15 mouse cellular contexts compared by ENCODE assay signal in the genomic region with DNA sequence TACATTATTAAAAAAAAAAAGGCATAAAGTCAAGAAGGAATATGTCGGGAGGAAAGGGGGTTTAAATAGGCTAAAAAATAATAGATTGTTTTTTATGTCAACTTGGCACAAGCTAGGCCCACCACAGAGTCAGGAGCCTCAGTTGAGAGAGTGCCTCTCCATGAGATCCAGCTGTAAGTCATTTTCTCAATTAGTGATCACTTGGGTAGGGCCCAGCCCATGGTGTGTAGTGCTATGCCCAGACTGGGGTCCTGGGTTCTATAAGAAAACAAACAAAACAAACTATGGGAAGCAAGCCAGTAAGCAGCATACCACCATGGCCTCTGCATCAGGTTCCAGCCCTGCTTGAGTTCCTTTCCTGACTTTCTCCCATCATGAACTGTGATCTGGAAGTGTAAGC.
"Had no signal": no experiment of that assay in that cellular context is flagged by ENCODE, and none has a peak within 500 bp of the region (broad histone marks: within the 10 kb centered on the region; RNA-seq: fewer than 3 reads in every experiment).

No protein-coding gene starts in this region.

- H3K27me3 ChIP-seq: neural tube, embryonic 15.5 days; stomach, embryonic 15.5 days had no signal

- H3K9me3 ChIP-seq: neural tube, embryonic 15.5 days; stomach, embryonic 15.5 days had no signal

- H3K4me2 ChIP-seq: neural tube, embryonic 15.5 days; stomach, embryonic 15.5 days had no signal

- H3K36me3 ChIP-seq: neural tube, embryonic 15.5 days; stomach, embryonic 15.5 days had no signal

- DNase-seq: retina, postnatal 1 day; right cerebral cortex, adult 18-20 months; right cerebral cortex, postnatal 14 days; right cerebral cortex, postnatal 25 days; right cerebral cortex, postnatal 4 days; spleen, adult 18-20 months; thymus, adult 18-20 months; thymus, adult 2 months; thymus, postnatal 14 days; thymus, postnatal 25 days; thymus, postnatal 36 days; thymus, postnatal 4 days had no signal

- H3K4me1 ChIP-seq: stomach, embryonic 15.5 days had no signal

- H3K9ac ChIP-seq: neural tube, embryonic 15.5 days; stomach, embryonic 15.5 days had no signal

- H3K27ac ChIP-seq: neural tube, embryonic 15.5 days; stomach, embryonic 15.5 days; stomach, postnatal 0 days had no signal

- H3K4me3 ChIP-seq: neural tube, embryonic 15.5 days; stomach, embryonic 15.5 days had no signal
